Mouse (Mus musculus) megakaryocyte-erythroid progenitor cell, adult 5 weeks (primary cell): ENCODE data around the gene Slfn3. TPM values are rescaled to one million over a fixed set of nuclear protein-coding genes. Genes with fewer than 3 reads are reported as not detected.

Source experiments
- polyA plus RNA-seq: library from polyadenylated mRNA; stranded (reverse); fragments of >175 nt; gene quantifications from 2 replicates; pipeline ENCODE4 v1.2.3, GENCODE M21; 2012

Slfn3 gene
- 0.42 and 0.65 TPM in 2 replicates for polyA plus RNA-seq

GRCm38 (mm10) chr11:83191134-83191893 lies at the start of gene Slfn3:
Gene Slfn3, plus strand, starts transcription at chr11:83191330.

GRCm38 (mm10) chr11:83174948-83175539 lies 16.1 kb upstream of the Slfn3 start, which contains the start of gene Slfn4:
Gene Slfn4, plus strand, starts transcription at chr11:83175186.

Other genes with a start within 250 kb of the Slfn3 start
- gene Slfn5, start 240.0 kb upstream of the Slfn3 start, polyA plus RNA-seq, result 0.26 and 1.1 TPM in 2 replicates
- gene Slfn9, start 199.5 kb upstream of the Slfn3 start, polyA plus RNA-seq, result 4.4 and 5.7 TPM in 2 replicates
- 1.2 and 2.0 TPM in 2 replicates for gene Slfn8, start 170.5 kb upstream of the Slfn3 start, polyA plus RNA-seq
- 2.8 and 5.3 TPM in 2 replicates for gene Slfn2, start 126.2 kb upstream of the Slfn3 start, polyA plus RNA-seq
- gene Slfn1, start 74.5 kb upstream of the Slfn3 start, polyA plus RNA-seq, result 0.15 and 0.57 TPM in 2 replicates
- gene Slfn4, start 16.1 kb upstream of the Slfn3 start, polyA plus RNA-seq, result 0.51 and 0.84 TPM in 2 replicates
- gene Slfn14, start 95.4 kb downstream of the Slfn3 start, polyA plus RNA-seq, result 0.04 TPM in 1 of 2 replicates, not detected in the other
- gene Ap2b1, start 107.7 kb downstream of the Slfn3 start, polyA plus RNA-seq, result 18.7 and 20.2 TPM in 2 replicates
- 3.7 TPM in 2 replicates for gene Pex12, start 111.3 kb downstream of the Slfn3 start, polyA plus RNA-seq
- gene Rasl10b, start 217.8 kb downstream of the Slfn3 start, polyA plus RNA-seq, result 0.09 TPM in 1 of 2 replicates, not detected in the other
- gene Gas2l2, start 238.1 kb downstream of the Slfn3 start, polyA plus RNA-seq, result 0.14 and 0.16 TPM in 2 replicates
- gene 1700020L24Rik, start 246.3 kb downstream of the Slfn3 start, polyA plus RNA-seq, result 42.9 and 59.0 TPM in 2 replicates